Mouse (Mus musculus) embryonic facial prominence, embryonic 14.5 days (tissue): ENCODE data around the gene Raet1e. TPM values are rescaled to one million over a fixed set of nuclear protein-coding genes. Genes with fewer than 3 reads are reported as not detected.
"Not testable (repeated sequence)": the region's sequence is repeated elsewhere in the genome, so short reads cannot be mapped to it uniquely, and the experiment has no call there.

Source experiments
- ATAC-seq: fragments of 200-750 bp; cut with Nextera tagmentation; 2 replicates; pipeline ENCODE4 v1.8.0; 2017; ENCODE audit warnings: low read depth, moderate number of reproducible peaks, moderate TSS enrichment
- DNase-seq: peaks from one replicate; pipeline ENCODE4 v3.0.0-alpha.2; 2015; ENCODE audit warnings: low spot score
- H3K27ac ChIP-seq: fragments of 300-500 bp; sonication (generic); replicated peaks from 2 replicates; pipeline ENCODE4 v1.5.1; 2014; ENCODE audit warnings: low read depth, mild to moderate bottlenecking, low read length, moderate library complexity
- H3K27me3 ChIP-seq: fragments of 300-500 bp; sonication (generic); replicated peaks from 2 replicates; pipeline ENCODE4 v1.6.1; 2014; ENCODE audit warnings: low read length; ENCODE audit not compliant: control insufficient read depth, insufficient read depth
- H3K36me3 ChIP-seq: fragments of 300-500 bp; sonication (generic); 2 replicates; pipeline ENCODE4 v1.6.1; 2014; ENCODE audit warnings: low read length, mixed read lengths; ENCODE audit not compliant: control insufficient read depth, insufficient read depth
- H3K4me1 ChIP-seq: fragments of 300-500 bp; sonication (generic); 2 replicates; pipeline ENCODE4 v1.6.1; 2014; ENCODE audit warnings: antibody characterized with exemption, low read length; ENCODE audit not compliant: control insufficient read depth, insufficient read depth
- H3K4me2 ChIP-seq: fragments of 300-500 bp; sonication (generic); 2 replicates; pipeline ENCODE4 v1.6.1; 2014; ENCODE audit warnings: low read depth, mild to moderate bottlenecking, low read length, moderate library complexity, mixed read lengths
- H3K4me3 ChIP-seq: fragments of 300-500 bp; sonication (generic); 2 replicates; pipeline ENCODE4 v1.5.1; 2014; ENCODE audit warnings: low read depth, mild to moderate bottlenecking, low read length
- H3K9ac ChIP-seq: fragments of 300-500 bp; sonication (generic); 2 replicates; pipeline ENCODE4 v1.6.1; 2014; ENCODE audit warnings: low read depth, mild to moderate bottlenecking, low read length, moderate library complexity, mixed read lengths
- H3K9me3 ChIP-seq: fragments of 300-500 bp; sonication (generic); 2 replicates; pipeline ENCODE4 v1.6.1; 2016; ENCODE audit warnings: low read length; ENCODE audit not compliant: control insufficient read depth
- WGBS: fragments of 180-500 bp; shearing (Covaris S2); extraction: QIAGEN DNeasy Blood & Tissue Kit; methylation state at CpG from one replicate; pipeline ENCODE4 v1.1.7; 2014; 5-methylcytosine and 5-hydroxymethylcytosine counted together
- polyA plus RNA-seq: library from polyadenylated mRNA; unstranded; fragments of >200 nt; fragmentation: Nextera tagmentation; extraction: Ambion mirVana; gene quantifications from 2 replicates; pipeline ENCODE4 v1.2.1, GENCODE M21; 2014

Gene Raet1e
- polyA plus RNA-seq, result 5.4 and 6.7 TPM in 2 replicates

DNA sequence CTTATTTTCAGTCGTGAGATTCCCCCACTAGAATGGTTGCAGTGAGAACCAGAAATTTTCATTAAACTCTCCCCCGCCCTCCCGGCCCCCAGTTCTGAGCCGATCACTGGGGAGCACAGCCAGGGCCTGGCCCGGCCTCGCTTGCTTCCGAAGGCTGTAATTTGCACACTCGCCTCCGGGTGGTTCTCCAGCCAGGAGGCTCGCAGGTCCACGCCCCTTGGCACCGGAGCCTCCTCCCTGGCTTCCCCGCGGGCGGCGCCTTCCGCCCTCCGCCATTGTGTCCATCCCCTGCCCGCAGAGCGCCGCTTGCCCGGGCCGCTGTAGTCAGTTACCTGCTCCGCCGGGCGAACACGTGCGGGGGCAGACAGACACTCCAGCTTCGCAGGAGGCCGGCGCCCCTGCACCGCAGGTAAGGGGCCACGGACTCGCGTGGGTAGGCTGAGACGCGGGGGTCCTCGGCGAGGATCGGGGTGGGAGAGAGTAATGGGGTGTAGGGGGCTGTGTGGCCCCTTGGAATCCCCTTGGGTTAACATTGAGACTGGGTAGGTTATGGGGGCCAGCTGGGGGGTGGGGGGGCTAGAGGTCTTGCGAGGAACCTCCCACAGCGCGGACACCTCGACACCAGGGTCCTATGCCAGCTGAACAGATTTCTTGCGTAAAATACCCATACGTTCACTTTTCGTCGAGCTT, at the start of gene Raet1e, which contains the start of gene H60b:
Gene Raet1e, plus strand, starts transcription at position 260 of the 690 bp plus-strand sequence.
Gene H60b, plus strand, starts transcription at position 277 of the 690 bp plus-strand sequence.
- H3K36me3 ChIP-seq, H3K9ac ChIP-seq, H3K9me3 ChIP-seq, H3K27ac ChIP-seq, H3K4me1 ChIP-seq: not testable (repeated sequence)
- ATAC-seq (peak; percentile 82), DNase-seq (peak; percentile 69)
- Histone ChIP-seq H3K4me3 (peak within 1 kb of the TSS; percentile 33), H3K27me3 (peaks cover 71% of the 10 kb centered on the region), H3K4me2 (peak within 1 kb of the TSS; percentile 54)
- under 1% methylated on average over 36 of the region's 48 CpGs for WGBS

DNA sequence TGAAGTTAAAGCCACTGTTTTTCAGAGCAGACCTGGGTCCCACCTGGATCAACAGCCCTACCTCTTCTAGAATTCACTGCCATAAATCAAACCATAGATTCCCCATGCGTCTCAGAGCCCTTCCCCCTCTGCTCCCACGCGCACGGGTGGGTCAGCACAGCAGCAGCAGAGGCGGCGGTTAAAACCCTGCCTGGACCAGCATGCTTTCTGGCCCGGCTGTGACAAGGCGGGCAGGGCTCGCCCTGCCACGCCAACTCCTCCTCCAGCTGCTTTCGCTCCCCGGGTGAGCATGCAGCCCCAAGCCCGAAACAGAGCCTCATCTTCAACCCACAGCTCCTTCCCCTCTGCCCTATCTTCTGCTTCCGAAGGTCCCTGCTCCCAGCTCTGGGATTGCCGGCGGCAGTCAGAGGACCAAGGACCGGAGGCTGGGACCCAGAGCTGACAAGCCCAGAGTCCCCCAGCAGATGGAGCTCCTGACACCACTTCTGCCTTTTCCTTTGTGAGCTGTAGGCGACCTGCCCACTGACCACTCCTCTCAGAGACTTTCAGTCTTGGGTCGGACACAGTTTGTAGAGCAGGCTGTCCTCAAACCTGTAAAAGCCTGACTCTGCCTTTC, 17.6 kb upstream of the Raet1e start:
- Histone ChIP-seq H3K4me1 (no peaks in the 10 kb centered on the region), H3K9ac (peak overlapping the region; percentile 63), H3K27me3 (no peaks in the 10 kb centered on the region), H3K4me2 (peak overlapping the region; percentile 66), H3K9me3 (no peaks in the 10 kb centered on the region), H3K27ac (no peak overlapping the region), H3K36me3 (no peaks in the 10 kb centered on the region), H3K4me3 (peak overlapping the region; percentile 41)
- DNase-seq, result peak; percentile 81
- peak; percentile 70; the same call in 1 of the 2 replicates for ATAC-seq
- 2% methylated on average over 16 of the region's 19 CpGs for WGBS

DNA sequence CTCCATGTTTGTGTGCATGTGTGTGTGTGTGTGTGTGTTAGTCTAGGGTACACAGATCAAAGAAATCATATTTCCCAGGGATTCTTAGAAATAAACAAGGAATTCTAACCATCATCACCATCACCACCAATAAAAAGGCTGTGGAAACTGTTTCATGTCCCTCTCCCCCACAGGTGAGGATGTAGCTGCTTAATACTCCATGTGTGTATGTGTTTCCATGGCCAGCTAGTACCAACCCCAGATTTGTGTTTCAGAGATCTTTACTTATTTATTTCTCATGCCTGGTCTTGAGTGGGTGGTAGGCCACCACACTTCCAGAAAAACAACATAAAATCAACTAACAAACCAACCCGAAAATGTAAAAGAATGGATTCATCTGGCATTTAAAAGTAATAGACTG, 16.2 kb upstream of the Raet1e start:
- H3K9me3 ChIP-seq, H3K36me3 ChIP-seq, ATAC-seq, H3K4me2 ChIP-seq, H3K27me3 ChIP-seq, H3K9ac ChIP-seq, H3K27ac ChIP-seq, H3K4me3 ChIP-seq, H3K4me1 ChIP-seq: not testable (repeated sequence)
- WGBS, result 82% methylated on average over 1 of the region's 1 CpGs
- peak; percentile 68 for DNase-seq

DNA sequence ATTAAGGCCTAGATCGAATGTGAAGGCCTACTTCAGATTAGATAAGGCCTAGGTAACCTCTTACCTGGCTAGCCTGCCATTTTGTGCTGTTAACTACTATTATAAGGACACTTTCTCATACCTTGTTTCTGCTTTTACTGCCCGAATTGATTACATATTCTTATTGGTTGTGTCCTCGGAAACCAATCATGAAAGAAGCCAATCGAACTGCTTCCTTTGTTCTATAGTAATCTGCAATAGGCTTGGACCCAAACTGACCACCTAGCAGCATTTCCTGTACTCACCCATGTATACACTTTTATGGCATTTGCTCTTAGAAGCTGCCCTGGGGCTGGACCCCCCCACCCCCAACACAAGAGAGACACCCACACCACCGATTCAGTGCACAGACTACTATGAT, 15.4 kb upstream of the Raet1e start:
- no peaks in the 10 kb centered on the region for H3K9me3 ChIP-seq
- 80% methylated on average over 5 of the region's 5 CpGs for WGBS
- no peak overlapping the region for H3K4me2 ChIP-seq
- DNase-seq (no peak), ATAC-seq (no peak)
- no peak overlapping the region for H3K9ac ChIP-seq
- H3K4me1 ChIP-seq, result no peaks in the 10 kb centered on the region
- no peak overlapping the region for H3K27ac ChIP-seq
- H3K27me3 ChIP-seq, result no peaks in the 10 kb centered on the region
- H3K4me3 ChIP-seq, result no peak overlapping the region
- no peaks in the 10 kb centered on the region for H3K36me3 ChIP-seq

DNA sequence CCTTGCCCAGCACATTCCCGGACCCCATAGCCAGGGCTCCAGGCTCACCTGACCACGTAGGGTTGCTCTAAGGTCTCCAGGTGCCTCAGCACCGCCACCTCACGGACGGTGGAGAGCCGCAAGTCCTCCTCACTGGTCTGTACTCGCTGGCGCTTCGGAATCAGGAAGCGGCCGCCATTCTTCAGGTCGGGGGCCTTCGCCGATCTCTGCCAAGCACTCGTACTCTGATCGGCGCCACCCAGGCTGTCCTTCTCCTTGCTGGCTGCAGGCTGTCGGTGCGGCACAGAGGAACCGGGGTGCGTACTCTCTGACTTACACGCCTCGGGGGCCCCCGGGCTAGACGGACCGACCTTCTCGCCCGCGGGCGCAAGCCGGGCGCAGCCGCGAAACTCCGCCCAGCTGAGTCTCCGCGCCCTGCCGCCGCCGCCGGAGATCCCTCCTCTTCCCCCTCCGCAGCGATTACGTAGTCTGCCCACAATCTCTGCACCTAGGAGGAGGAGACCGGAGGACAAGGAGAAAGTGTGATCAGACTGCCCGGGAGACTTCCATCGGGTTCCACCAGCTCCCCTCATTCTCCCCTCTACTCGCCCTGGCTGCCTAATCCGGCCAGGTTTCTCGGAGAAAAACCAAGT, 9.8 kb upstream of the Raet1e start:
- DNase-seq (peak; percentile 87), ATAC-seq (peak; percentile 94)
- H3K4me2 ChIP-seq, result peak overlapping the region; percentile 94
- H3K36me3 ChIP-seq, result no peaks in the 10 kb centered on the region
- H3K4me3 ChIP-seq, result peak overlapping the region; percentile 68
- no peaks in the 10 kb centered on the region for H3K9me3 ChIP-seq
- no peaks in the 10 kb centered on the region; the same call in 1 of the 2 replicates for H3K4me1 ChIP-seq
- under 1% methylated on average over 45 of the region's 50 CpGs for WGBS
- peaks cover 29% of the 10 kb centered on the region for H3K27me3 ChIP-seq
- peak overlapping the region; percentile 77 for H3K9ac ChIP-seq
- no peak overlapping the region; the same call in 1 of the 2 replicates for H3K27ac ChIP-seq

DNA sequence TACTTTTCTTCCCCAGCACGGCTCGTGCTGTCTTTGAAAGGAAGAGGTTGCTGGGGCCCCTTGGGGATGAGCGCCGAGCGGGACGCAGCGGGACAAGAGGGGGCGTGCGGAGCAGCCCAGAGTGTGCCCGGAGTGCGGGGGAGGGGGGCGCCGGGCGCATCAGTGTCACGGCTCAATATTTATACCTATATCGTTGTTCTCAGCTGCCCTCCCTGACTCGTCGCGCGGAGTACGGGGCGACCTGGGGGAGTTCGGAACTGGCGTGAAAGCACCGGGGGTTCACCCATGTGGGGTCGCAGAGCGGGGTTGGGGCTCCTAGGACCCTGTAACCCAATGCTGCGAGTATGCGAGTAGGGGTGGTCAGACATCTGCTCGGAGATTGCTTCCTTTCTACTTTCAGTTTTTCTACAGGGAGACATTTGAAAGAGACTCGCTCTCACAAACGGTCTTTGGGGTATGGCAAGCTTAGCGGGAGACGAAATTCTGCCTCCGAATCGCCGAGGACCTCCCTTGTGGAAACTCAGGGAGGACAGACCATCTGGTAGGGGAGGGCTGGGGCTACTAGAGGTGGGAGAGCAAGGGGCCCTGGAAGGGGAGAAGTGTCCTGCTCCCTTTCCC, 9.2 kb upstream of the Raet1e start, which contains the start of gene E030030I06Rik:
Gene E030030I06Rik, minus strand, starts transcription at position 198 of the 618 bp plus-strand sequence.
- DNase-seq, result peak; percentile 16
- H3K4me3 ChIP-seq, result peak within 1 kb of the TSS; percentile 68
- peaks cover 29% of the 10 kb centered on the region for H3K27me3 ChIP-seq
- no peaks in the 10 kb centered on the region; the same call in 1 of the 2 replicates for H3K4me1 ChIP-seq
- no peaks in the 10 kb centered on the region for H3K36me3 ChIP-seq
- 1% methylated on average over 32 of the region's 37 CpGs for WGBS
- H3K4me2 ChIP-seq, result peak within 1 kb of the TSS; percentile 94
- H3K27ac ChIP-seq, result no peak within 1 kb of the TSS; the same call in 1 of the 2 replicates
- peak; percentile 45 for ATAC-seq
- no peaks in the 10 kb centered on the region for H3K9me3 ChIP-seq
- H3K9ac ChIP-seq, result peak within 1 kb of the TSS; percentile 77

DNA sequence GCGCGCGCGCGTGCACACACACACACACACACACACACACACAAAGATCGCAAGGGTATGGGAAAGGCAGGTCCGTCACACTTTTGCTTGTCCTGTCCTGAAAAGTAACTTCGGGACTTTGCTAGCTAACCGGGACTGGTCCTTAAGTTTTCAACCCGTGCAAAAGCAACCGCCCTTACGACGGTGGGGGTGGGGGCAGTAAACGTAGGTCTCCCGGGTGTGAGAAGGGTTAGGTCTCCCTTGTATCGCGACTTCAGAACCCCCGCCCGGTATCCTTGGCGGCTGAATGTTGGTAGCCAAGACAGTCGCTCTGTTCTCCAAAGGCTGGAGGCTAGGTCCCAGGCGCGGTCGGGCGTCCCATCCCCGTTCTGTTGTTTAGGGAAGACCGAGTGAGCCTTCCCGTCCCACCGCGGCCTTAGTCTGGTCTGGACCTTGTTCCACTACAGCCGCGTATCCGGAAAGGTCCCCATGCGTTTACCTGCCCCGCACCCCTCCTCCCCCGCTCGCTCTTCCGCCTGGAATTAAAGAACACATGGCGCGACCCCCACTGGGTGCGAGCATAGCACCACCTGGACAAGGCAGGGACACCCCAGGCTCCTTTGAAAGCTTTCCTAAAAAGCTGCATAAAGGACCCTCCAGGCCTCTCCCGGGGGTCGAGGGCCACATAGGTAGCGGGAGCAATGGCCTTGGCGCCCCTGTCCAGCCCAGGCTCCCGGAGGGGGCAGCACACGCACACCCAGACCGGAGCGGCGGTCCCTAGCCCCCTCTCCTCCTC, 8.5 kb upstream of the Raet1e start:
- peak overlapping the region; percentile 68 for H3K4me3 ChIP-seq
- DNase-seq, result no peak
- peak overlapping the region; percentile 94 for H3K4me2 ChIP-seq
- H3K9ac ChIP-seq, result peak overlapping the region; percentile 77
- no peak for ATAC-seq
- peaks cover 32% of the 10 kb centered on the region for H3K27me3 ChIP-seq
- WGBS, result 1% methylated on average over 39 of the region's 50 CpGs
- H3K4me1 ChIP-seq, result no peaks in the 10 kb centered on the region; the same call in 1 of the 2 replicates
- H3K9me3 ChIP-seq, result no peaks in the 10 kb centered on the region
- no peak overlapping the region for H3K27ac ChIP-seq
- H3K36me3 ChIP-seq, result no peaks in the 10 kb centered on the region

DNA sequence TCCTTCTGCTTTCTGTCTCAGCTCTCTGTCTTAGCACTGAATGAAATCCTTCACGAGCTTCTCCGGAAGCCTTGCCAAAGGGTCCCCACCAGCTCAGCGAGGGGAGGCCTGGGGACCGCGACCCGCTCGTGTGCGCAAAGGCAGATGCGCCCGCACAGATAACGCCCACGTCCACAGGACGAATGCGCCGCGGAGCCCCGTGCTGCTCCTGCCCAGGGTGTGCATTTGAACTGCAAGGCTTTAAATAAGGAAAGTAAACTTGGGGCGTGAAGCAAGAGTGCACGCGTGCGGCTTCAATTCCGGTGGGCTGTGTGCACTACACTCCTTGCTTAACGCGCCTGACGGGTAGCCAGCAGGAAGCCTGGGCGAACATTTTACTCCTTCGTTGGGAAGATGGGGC, 7.8 kb upstream of the Raet1e start:
- Histone ChIP-seq H3K9me3 (no peaks in the 10 kb centered on the region), H3K4me2 (peak overlapping the region; percentile 94), H3K9ac (no peak overlapping the region), H3K4me1 (no peaks in the 10 kb centered on the region; the same call in 1 of the 2 replicates), H3K36me3 (no peaks in the 10 kb centered on the region), H3K27me3 (peaks cover 39% of the 10 kb centered on the region), H3K27ac (no peak overlapping the region), H3K4me3 (peak overlapping the region; percentile 68)
- ATAC-seq (no peak), DNase-seq (no peak)
- 1% methylated on average over 27 of the region's 27 CpGs for WGBS
